Mouse (Mus musculus) brain, adult 2 months (tissue): ENCODE measurements at regions not wholly inside any gene's neighbourhood (a gene's known extent, or its start where the extent isn't known, plus 50 kb on each side); places are given as distances from the start of the nearest gene placed in this dataset.
"Not testable (repeated sequence)": the region's sequence is repeated elsewhere in the genome, so short reads cannot be mapped to it uniquely, and the experiment has no call there.

Experiments used
- DNase-seq: peaks from one replicate; pipeline ENCODE4 v3.0.0; 2011; ENCODE audit warnings: low read depth, low spot score

- peak; percentile 37 for DNase-seq
These were observed 739.4 kb downstream of the Tbl1xr1 start for GRCm38 (mm10) chr3:22815842-22816241.

DNA sequence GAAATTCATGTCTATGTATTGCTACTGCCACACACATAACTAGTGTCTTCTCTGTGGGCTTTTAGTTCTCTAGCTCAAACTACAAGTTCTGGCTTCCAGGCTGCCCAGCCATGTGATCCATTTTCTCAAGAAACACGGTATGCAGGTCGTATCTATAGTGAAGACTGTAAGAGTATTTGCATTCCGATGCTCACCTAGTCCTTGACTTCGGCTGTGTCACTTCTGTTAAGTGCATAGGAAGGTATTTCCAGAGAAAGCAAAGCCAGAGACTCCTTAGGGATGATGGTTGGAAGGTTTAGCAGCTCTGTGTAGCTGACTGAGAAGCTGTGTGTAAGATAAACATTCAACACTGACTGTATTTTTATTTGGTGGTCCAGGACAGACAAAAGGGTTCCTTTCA is 750.0 kb downstream of the Tbl1xr1 start:
- DNase-seq, result no peak

GRCm38 (mm10) chr3:22838986-22839385 is 762.5 kb downstream of the Tbl1xr1 start:
- peak; percentile 25 for DNase-seq

- no peak for DNase-seq
These were observed 774.0 kb downstream of the Tbl1xr1 start for GRCm38 (mm10) chr3:22850474-22850873.

DNA sequence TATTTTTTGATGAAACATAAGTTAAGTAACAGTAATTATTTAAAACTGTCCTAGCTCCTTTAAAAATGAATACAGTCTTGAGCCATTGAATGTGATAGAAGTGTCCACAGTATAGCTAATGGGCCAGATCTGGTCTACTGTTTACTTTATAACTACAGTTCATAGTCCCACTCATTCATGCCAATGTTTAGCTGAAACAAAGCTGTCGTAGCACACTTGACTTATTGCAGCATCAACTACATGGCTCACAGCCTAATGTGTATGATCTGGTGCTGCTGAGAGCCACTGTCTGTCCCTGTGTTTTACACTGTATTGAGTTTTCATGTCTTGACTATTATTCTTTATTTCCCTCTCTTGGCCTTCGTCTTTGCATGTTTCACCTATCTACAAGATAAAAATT is 787.1 kb downstream of the Tbl1xr1 start:
- DNase-seq, result no peak

DNA sequence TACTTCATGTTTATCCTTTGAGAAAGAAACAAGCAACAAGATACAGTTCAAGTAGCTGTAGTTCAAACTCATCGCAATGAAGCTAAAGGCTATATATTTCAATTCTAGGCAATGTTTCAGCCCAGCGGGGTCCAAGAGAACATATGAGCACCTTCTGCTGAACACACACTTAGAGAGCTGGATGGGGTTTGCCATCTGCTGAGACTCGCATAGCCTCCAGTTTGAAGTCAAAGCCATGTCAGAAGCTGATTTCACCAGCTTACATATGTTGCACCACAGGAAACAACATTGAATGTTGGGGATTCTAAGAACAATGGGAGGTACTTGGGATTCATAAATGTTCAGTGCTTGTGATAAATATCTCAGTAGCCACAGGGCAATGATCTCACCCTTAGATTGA is 801.4 kb downstream of the Tbl1xr1 start:
- DNase-seq, result peak; percentile 84

DNA sequence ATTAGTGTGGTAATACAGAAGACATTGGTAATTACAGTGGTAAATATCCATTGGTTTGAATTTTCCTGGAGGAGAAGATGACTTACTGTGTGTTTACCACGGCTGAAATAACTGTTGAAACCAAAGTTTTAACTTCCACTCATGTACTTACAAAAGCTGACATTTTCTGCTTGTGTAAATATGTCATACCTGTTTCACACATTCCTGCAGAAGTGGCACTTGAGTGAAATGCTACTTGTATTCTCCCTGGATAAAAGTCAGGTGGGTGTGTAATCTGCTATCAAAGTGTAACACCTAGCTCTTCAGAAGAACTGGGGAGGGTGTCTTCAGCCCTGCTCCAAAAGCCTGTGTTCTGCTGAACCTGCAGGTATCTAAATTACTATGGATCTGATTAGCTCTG is 816.3 kb downstream of the Tbl1xr1 start:
- no peak for DNase-seq

GRCm38 (mm10) chr3:22897651-22898050 is 821.2 kb downstream of the Tbl1xr1 start:
- peak; percentile 94 for DNase-seq

DNA sequence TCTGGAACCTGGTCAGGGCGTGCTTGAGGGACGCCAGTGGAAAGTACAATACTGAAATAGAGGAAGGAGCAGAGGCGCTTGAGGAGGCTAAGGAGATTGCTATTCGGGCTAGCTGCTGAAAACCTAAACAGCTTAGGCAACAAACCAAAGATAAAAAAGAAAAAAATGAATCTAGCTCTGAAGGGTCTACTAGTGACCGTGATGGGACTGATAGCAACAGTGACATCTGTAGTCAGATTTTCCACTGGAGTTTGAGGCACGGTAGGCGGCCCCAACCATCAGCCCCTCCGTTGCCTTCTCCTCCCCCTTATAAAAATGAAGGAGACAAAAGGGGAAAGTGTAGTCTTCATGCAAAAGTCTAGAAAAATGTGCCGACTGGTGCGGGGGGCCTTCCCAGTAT is 824.5 kb downstream of the Tbl1xr1 start:
- DNase-seq, result no peak

- DNase-seq, result no peak
These were observed 852.5 kb downstream of the Tbl1xr1 start for GRCm38 (mm10) chr3:22928970-22929369.

- DNase-seq, result peak; percentile 15
These were observed 853.5 kb downstream of the Tbl1xr1 start for GRCm38 (mm10) chr3:22929762-22930519.

GRCm38 (mm10) chr3:22945646-22946045 is 869.2 kb downstream of the Tbl1xr1 start:
- not testable (repeated sequence) for DNase-seq

GRCm38 (mm10) chr3:22947181-22947580 is 870.7 kb downstream of the Tbl1xr1 start:
- DNase-seq, result no peak

GRCm38 (mm10) chr3:22948168-22948768 is 871.8 kb downstream of the Tbl1xr1 start:
- no peak for DNase-seq

DNA sequence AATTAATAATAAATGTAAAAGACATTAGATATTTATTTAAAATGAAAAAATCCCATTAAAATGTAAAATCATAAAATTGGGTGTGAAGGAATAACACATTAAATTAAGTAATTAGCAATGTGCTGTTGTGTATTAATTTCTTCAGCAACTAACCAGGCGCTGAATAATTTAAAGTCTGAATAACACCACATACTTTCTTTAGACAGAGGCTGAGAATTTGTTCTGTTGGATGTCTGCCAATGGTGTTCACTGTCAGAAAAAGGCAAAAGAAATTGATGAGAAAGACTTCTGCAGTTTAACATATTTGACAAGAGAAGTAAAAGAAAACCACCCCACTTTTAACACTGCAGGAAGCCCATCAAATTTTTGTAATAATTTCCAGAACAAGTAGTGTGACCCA is 881.0 kb downstream of the Tbl1xr1 start:
- DNase-seq, result peak; percentile 36

DNA sequence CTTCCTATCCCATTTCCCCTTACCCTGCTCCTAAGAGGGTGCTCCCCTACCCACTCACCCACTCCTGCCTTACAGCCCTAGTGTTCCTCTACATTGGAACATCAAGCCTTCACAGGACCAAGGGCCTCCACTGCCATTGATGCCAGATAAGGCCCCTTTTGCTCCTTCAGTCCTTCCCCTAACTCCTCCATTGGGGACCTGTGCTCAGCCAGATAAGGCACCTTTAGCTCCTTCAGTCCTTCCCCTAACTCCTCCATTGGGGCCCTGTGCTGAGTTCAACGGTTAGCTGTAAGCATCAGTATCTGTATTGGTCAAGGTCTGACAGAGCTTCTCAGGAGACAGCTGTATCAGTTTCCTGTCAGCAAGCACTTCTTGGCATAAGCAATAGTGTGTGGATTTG is 896.2 kb downstream of the Tbl1xr1 start:
- no peak for DNase-seq

DNA sequence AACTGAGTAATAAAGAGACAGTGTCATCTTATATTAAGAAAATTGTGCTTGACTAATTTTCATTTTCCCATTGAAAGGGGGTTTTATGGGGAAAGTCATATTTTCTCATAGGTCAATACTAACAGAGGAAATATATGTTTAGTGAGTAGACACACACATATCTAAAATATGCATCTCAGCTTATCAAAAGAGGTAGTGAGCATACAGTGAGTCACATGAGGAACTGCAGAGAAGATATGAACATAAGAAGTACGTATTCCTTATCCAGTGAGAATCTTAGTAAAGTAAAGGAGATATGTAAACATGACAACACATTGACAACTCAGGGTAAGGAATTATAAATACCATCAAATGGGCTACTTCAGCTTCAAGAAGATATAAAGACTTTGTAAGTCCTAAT is 900.3 kb downstream of the Tbl1xr1 start:
- DNase-seq, result no peak

DNA sequence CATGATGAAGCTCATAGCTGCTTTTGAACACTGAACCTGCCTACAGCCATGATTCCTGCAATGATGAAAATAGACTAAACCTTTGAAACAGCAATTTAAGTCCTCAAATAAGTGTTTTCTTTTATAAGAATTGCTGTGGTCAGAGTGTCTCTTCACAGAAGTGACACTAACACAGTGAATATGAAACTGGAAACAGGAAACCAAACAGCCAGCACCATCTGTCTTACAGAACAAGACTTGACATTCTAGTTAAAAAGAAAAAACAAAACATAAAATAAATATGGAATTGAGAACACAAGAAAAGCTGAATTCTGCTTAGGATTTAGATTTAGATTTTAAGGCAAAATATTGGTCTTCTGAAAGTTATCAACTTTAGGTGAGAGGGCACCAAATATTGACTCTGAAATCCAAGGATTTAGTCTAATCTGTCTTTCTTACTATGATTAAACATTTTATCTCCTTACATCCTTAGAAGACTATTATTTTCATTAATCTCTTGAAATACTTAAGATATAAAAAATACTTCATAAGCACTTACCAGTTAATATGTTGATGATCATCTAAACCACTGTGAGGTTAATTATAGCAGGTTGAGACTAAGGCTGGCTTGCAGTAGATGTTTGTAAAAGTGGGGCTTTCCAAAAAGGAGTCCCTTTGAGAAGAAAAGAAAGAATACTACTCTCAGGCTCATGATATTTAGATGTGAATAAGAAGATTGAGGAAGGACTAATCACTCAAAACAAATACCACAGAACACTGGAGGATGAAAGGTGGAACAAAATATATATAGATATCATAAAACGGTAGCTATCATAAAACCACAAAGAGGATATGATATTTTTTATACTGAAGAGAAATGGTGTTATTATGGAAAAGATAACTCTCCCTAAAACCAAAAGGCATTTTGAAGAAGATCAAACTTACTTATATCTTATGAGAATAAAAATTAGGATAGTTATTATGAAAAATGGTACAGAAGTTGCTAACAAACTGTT is 903.7 kb downstream of the Tbl1xr1 start:
- peak; percentile 35 for DNase-seq

DNA sequence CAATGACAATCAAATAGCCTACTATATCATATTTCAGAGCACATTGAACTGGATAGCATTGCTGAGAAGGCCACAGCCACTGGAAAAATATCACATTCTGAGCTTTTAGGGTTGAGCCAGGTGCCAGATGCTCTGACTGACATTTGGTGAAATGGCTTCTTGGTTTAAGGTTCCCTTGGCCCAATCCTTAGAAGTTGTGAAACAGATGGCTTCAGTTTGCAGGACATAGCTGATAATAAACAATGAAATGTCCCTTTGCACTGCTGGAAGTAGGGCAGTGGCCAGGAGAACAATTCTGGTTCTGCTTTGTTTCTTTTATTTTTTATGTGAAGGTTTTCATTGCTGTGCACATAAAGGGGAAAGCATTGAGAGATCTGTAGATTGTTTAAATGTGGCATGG is 906.0 kb downstream of the Tbl1xr1 start:
- DNase-seq, result peak; percentile 85

- no peak for DNase-seq
These were observed 913.8 kb downstream of the Tbl1xr1 start for GRCm38 (mm10) chr3:22990136-22990820.

GRCm38 (mm10) chr3:22995228-22995627 is 918.8 kb downstream of the Tbl1xr1 start:
- DNase-seq, result no peak

GRCm38 (mm10) chr3:22995833-22996232 is 919.4 kb downstream of the Tbl1xr1 start:
- DNase-seq, result no peak
